In genomic region chr2:61803443-61804367, GRCm38 (mm10) we compare ENCODE assay signal across 9 mouse cellular contexts. TPM values are rescaled to one million over a fixed set of nuclear protein-coding genes. Genes with fewer than 3 reads are reported as not detected.
DNase-seq lines count a peak whose midpoint lies in the region; ATAC-seq and TF ChIP-seq lines count a peak whose summit lies in the region.
"Had no signal": no experiment of that assay in that cellular context is flagged by ENCODE, and none has a peak within 500 bp of the region (broad histone marks: within the 10 kb centered on the region; RNA-seq: fewer than 3 reads in every experiment).

No protein-coding gene starts in this region.

- peaks cover 3% of the 10 kb centered on the region; the same call in 1 of the 2 replicates for H3K36me3 ChIP-seq in neural tube, embryonic 15.5 days
- no peaks in the 10 kb centered on the region; the same call in 1 of the 2 replicates for H3K36me3 ChIP-seq in heart, postnatal 0 days (replicated peaks; ENCODE audit: control insufficient read depth, insufficient read depth, low read length)

- no peak overlapping the region for H3K4me2 ChIP-seq in neural tube, embryonic 15.5 days
- H3K4me2 ChIP-seq in heart, postnatal 0 days (ENCODE audit: low read depth, low read length): peak overlapping the region; percentile 8

- H3K27me3 ChIP-seq in neural tube, embryonic 15.5 days (replicated peaks): peaks cover 54% of the 10 kb centered on the region
- peaks cover 68% of the 10 kb centered on the region for H3K27me3 ChIP-seq in heart, postnatal 0 days (ENCODE audit: control insufficient read depth, insufficient read depth, low read length)

- H3K9ac ChIP-seq in neural tube, embryonic 15.5 days (replicated peaks): no peak overlapping the region
- H3K9ac ChIP-seq in heart, postnatal 0 days (replicated peaks; ENCODE audit: low read depth, low read length): no peak overlapping the region
- H3K9ac ChIP-seq: liver, embryonic 14.5 days had no signal

- no peak for ATAC-seq in neural tube, embryonic 15.5 days (ENCODE audit: low FRiP score)
- no peak for ATAC-seq in heart, postnatal 0 days (ENCODE audit: insufficient read depth, low read depth)

- peaks cover 23% of the 10 kb centered on the region for H3K4me1 ChIP-seq in neural tube, embryonic 15.5 days
- peaks cover 5% of the 10 kb centered on the region; the same call in 1 of the 2 replicates for H3K4me1 ChIP-seq in heart, postnatal 0 days (ENCODE audit: control insufficient read depth, insufficient read depth)

- no peak overlapping the region for H3K4me3 ChIP-seq in neural tube, embryonic 15.5 days (replicated peaks)
- peak overlapping the region; percentile 22 for H3K4me3 ChIP-seq in heart, postnatal 0 days (ENCODE audit: low read depth, low read length)

- DNase-seq in cerebellum, postnatal 10 days: peak; percentile 75
- no peak for DNase-seq in cerebellum, adult 8-10 months
- DNase-seq in neural tube, embryonic 10.5 days (ENCODE audit: extremely low spot score, low spot score): peak; percentile 33
- DNase-seq in heart, postnatal 0 days (ENCODE audit: low spot score): no peak
- peak; percentile 6 to 18 for DNase-seq in lung, postnatal 4 days
- no peak for DNase-seq in MN1 (ENCODE audit: low spot score)
- no peak for DNase-seq in urinary bladder, postnatal 10 days (ENCODE audit: low spot score)

- H3K9me3 ChIP-seq in neural tube, embryonic 15.5 days (replicated peaks): no peaks in the 10 kb centered on the region
- no peaks in the 10 kb centered on the region for H3K9me3 ChIP-seq in heart, postnatal 0 days (replicated peaks; ENCODE audit: control insufficient read depth, low read length)

- TF ChIP-seq EP300 in heart, postnatal 0 days (IDR thresholded peaks at IDR 0.05; ENCODE audit: low read depth): no peak

- no peak for TF ChIP-seq CTCF in heart, postnatal 0 days (IDR thresholded peaks at IDR 0.05; ENCODE audit: low read depth)

- WGBS in neural tube, embryonic 15.5 days: 2% methylated on average over 29 of the region's 29 CpGs
- WGBS in heart, postnatal 0 days: 4% methylated on average over 29 of the region's 29 CpGs

- H3K27ac ChIP-seq in neural tube, embryonic 15.5 days (replicated peaks): no peak overlapping the region
- H3K27ac ChIP-seq in heart, postnatal 0 days (ENCODE audit: low read depth): no peak overlapping the region
- H3K27ac ChIP-seq: liver, embryonic 14.5 days had no signal

RNA-seq across cellular contexts. Expression of gene Tbr1, which starts 1.0 kb away (rescaled TPM):
- polyA plus RNA-seq in neural tube, embryonic 15.5 days (2015; fragmentation: Nextera tagmentation; extraction: Ambion mirVana): 0.06 and 0.13 TPM in 2 replicates
- total RNA-seq in heart, postnatal 0 days (2014; rRNA removed; ENCODE audit: low replicate concordance): not detected in 2 replicates
- polyA plus RNA-seq in heart, postnatal 0 days (2015; fragmentation: Nextera tagmentation; extraction: Ambion mirVana): 0.07 TPM in 1 of 2 replicates, not detected in the other

Comparison
In these comparisons a context has a peak if more than half of its experiments do, and no peak if none do; other contexts are left out.
1. DNase-seq: peak in cerebellum, postnatal 10 days (2 of 2), neural tube, embryonic 10.5 days (single experiment) and lung, postnatal 4 days (2 of 2); none in cerebellum, adult 8-10 months (single experiment), heart, postnatal 0 days (single experiment), MN1 (single experiment) and urinary bladder, postnatal 10 days (single experiment).